Mouse (Mus musculus) CH12.LX (cell line): ENCODE data around the gene Ccdc158. TPM values are rescaled to one million over a fixed set of nuclear protein-coding genes. Genes with fewer than 3 reads are reported as not detected.
A peak's percentile ranks its signal among the peaks of the same experiment; 100 is the strongest.

Source experiments
- DNase-seq: peaks from one replicate; pipeline ENCODE4 v3.0.0-alpha.2; 2013; ENCODE audit errors: extremely low read depth
- H3K27ac ChIP-seq: 2 replicates; pipeline ENCODE4 v1.5.1; 2012; ENCODE audit warnings: low read depth, mild to moderate bottlenecking, control low read depth, moderate library complexity; ENCODE audit not compliant: insufficient read depth
- H3K27me3 ChIP-seq: replicated peaks from 2 replicates; pipeline ENCODE3; 2012; ENCODE audit warnings: inconsistent platforms
- H3K36me3 ChIP-seq, 2 experiments: replicated peaks in 1 of 2; 2 replicates each; pipeline versions ENCODE3 to v1.6.1; 2012; ENCODE audit warnings: inconsistent platforms in 1 of 2, low read length in 1 of 2, mild to moderate bottlenecking in 1 of 2, mixed read lengths in 1 of 2, moderate library complexity in 1 of 2; ENCODE audit not compliant: control insufficient read depth in 1 of 2, insufficient read depth in 1 of 2
- H3K4me1 ChIP-seq, 2 experiments: 2 replicates each; pipeline ENCODE4 v1.6.1; 2012; ENCODE audit warnings: inconsistent platforms in 1 of 2, moderate library complexity in 1 of 2; ENCODE audit not compliant: insufficient read depth in 2 of 2, control insufficient read depth in 1 of 2
- H3K4me2 ChIP-seq: 2 replicates; pipeline ENCODE4 v1.6.1; 2012; ENCODE audit warnings: low read depth, mild to moderate bottlenecking, control low read depth; ENCODE audit not compliant: poor library complexity, insufficient read depth, severe bottlenecking
- H3K4me3 ChIP-seq, 3 experiments: fragments of 150-350 bp in 1 of 3; sonication (generic) in 1 of 3; replicated peaks in 1 of 3; 2 replicates each; pipeline versions ENCODE3 to v1.5.1; 2011 to 2012; ENCODE audit warnings: low read depth in 2 of 3, low read length in 2 of 3, mild to moderate bottlenecking in 2 of 3, moderate library complexity in 2 of 3, control low read depth in 1 of 3, improper control_type of control experiment in 1 of 3, inconsistent platforms in 1 of 3, mixed read lengths in 1 of 3; ENCODE audit not compliant: poor library complexity in 1 of 3
- H3K79me2 ChIP-seq: replicated peaks from 2 replicates; pipeline ENCODE4 v1.6.1; 2012; ENCODE audit warnings: mild to moderate bottlenecking, moderate library complexity; ENCODE audit not compliant: control insufficient read depth, poor library complexity, insufficient read depth, severe bottlenecking; ENCODE audit errors: extremely low read depth
- H3K9ac ChIP-seq: 2 replicates; pipeline ENCODE4 v1.6.1; 2012; ENCODE audit warnings: low read depth, mild to moderate bottlenecking, control low read depth, moderate library complexity; ENCODE audit not compliant: insufficient read depth
- H3K9me3 ChIP-seq: replicated peaks from 2 replicates; pipeline ENCODE3; 2012; ENCODE audit warnings: low read length, inconsistent platforms, mixed read lengths
- BHLHE40 ChIP-seq: IDR thresholded peaks from 2 replicates; pipeline ENCODE4 v1.6.1; 2011; ENCODE audit warnings: mild to moderate bottlenecking, low read depth, low read length, improper control_type of control experiment
- CHD1 ChIP-seq: IDR thresholded peaks from 2 replicates; pipeline ENCODE4 v1.6.1; 2012; ENCODE audit warnings: low read depth, low read length, improper control_type of control experiment, inconsistent platforms
- CHD2 ChIP-seq: IDR thresholded peaks from 2 replicates; pipeline ENCODE4 v1.6.1; 2011; ENCODE audit warnings: low read length, improper control_type of control experiment
- CTCF ChIP-seq, 2 experiments: IDR thresholded peaks in 1 of 2; conservative IDR thresholded peaks in 1 of 2; 2 replicates each; pipeline ENCODE4 v1.5.1; 2011 to 2012; ENCODE audit warnings: low read depth in 2 of 2, low read length in 2 of 2, improper control_type of control experiment in 1 of 2, inconsistent platforms in 1 of 2, mild to moderate bottlenecking in 1 of 2, moderate library complexity in 1 of 2
- E2F4 ChIP-seq: IDR thresholded peaks from 2 replicates; pipeline ENCODE4 v1.6.1; 2011; ENCODE audit warnings: low read depth, low read length, improper control_type of control experiment; ENCODE audit not compliant: insufficient replicate concordance
- ELF1 ChIP-seq: IDR thresholded peaks from 2 replicates; pipeline ENCODE4 v1.6.1; 2014; ENCODE audit warnings: low read depth, mild to moderate bottlenecking, inconsistent platforms, low read length, improper control_type of control experiment
- EP300 ChIP-seq: IDR thresholded peaks from 2 replicates; pipeline ENCODE4 v1.6.1; 2011; ENCODE audit warnings: low read length, improper control_type of control experiment
- GABPA ChIP-seq: IDR thresholded peaks from 2 replicates; pipeline ENCODE4 v1.6.1; 2012; ENCODE audit warnings: low read depth, low read length, improper control_type of control experiment, inconsistent platforms; ENCODE audit not compliant: insufficient replicate concordance
- HCFC1 ChIP-seq: IDR thresholded peaks from 2 replicates; pipeline ENCODE4 v1.6.1; 2012; ENCODE audit warnings: low read depth, mild to moderate bottlenecking, inconsistent platforms, low read length, improper control_type of control experiment
- IRF4 ChIP-seq: IDR thresholded peaks from 2 replicates; pipeline ENCODE4 v1.6.1; 2014; ENCODE audit warnings: low read depth, mild to moderate bottlenecking, inconsistent platforms, low read length, improper control_type of control experiment
- JUND ChIP-seq: conservative IDR thresholded peaks from 2 replicates; pipeline ENCODE4 v1.6.1; 2011; ENCODE audit warnings: low read depth, low read length, improper control_type of control experiment
- KAT2A ChIP-seq: IDR thresholded peaks from 2 replicates; pipeline ENCODE4 v1.6.1; 2012; ENCODE audit warnings: low read length, improper control_type of control experiment, inconsistent platforms; ENCODE audit not compliant: insufficient replicate concordance
- MAFK ChIP-seq: IDR thresholded peaks from 2 replicates; pipeline ENCODE4 v1.6.1; 2011; ENCODE audit warnings: low read length, improper control_type of control experiment; ENCODE audit not compliant: insufficient replicate concordance
- MEF2A ChIP-seq: IDR thresholded peaks from 2 replicates; pipeline ENCODE4 v1.6.1; 2014; ENCODE audit warnings: low read depth, mild to moderate bottlenecking, inconsistent platforms, low read length, improper control_type of control experiment, borderline replicate concordance
- MXI1 ChIP-seq: IDR thresholded peaks from 2 replicates; pipeline ENCODE4 v1.6.1; 2011; ENCODE audit warnings: mild to moderate bottlenecking, low read depth, low read length, improper control_type of control experiment
- MYC ChIP-seq: IDR thresholded peaks from 2 replicates; pipeline ENCODE4 v1.6.1; 2011; ENCODE audit warnings: low read depth, mild to moderate bottlenecking, improper control_type of control experiment, low read length
- NELFE ChIP-seq: IDR thresholded peaks from 2 replicates; pipeline ENCODE4 v1.6.1; 2011; ENCODE audit warnings: low read depth, low read length, improper control_type of control experiment
- POLR2A ChIP-seq: IDR thresholded peaks from 2 replicates; pipeline ENCODE4 v1.6.1; 2011; ENCODE audit warnings: low read depth, mild to moderate bottlenecking, improper control_type of control experiment, low read length
- RAD21 ChIP-seq: IDR thresholded peaks from 2 replicates; pipeline ENCODE4 v1.6.1; 2011; ENCODE audit warnings: low read depth, mild to moderate bottlenecking, low read length, improper control_type of control experiment, moderate library complexity
- SIN3A ChIP-seq: IDR thresholded peaks from 2 replicates; pipeline ENCODE4 v1.6.1; 2012; ENCODE audit warnings: low read length, improper control_type of control experiment, inconsistent platforms
- SMC3 ChIP-seq: IDR thresholded peaks from 2 replicates; pipeline ENCODE4 v1.6.1; 2011; ENCODE audit warnings: low read depth, low read length, improper control_type of control experiment
- TBP ChIP-seq: conservative IDR thresholded peaks from 2 replicates; pipeline ENCODE4 v1.6.1; 2011; ENCODE audit warnings: low read depth, low read length, improper control_type of control experiment
- UBTF ChIP-seq: IDR thresholded peaks from 2 replicates; pipeline ENCODE4 v1.6.1; 2012; ENCODE audit warnings: low read depth, mild to moderate bottlenecking, inconsistent platforms, low read length, improper control_type of control experiment, moderate library complexity
- USF2 ChIP-seq: conservative IDR thresholded peaks from 2 replicates; pipeline ENCODE4 v1.6.1; 2011; ENCODE audit warnings: low read depth, low read length, improper control_type of control experiment
- ZKSCAN1 ChIP-seq: IDR thresholded peaks from 2 replicates; pipeline ENCODE4 v1.6.1; 2012; ENCODE audit warnings: low read depth, inconsistent platforms, low read length, improper control_type of control experiment, borderline replicate concordance
- ZMIZ1 ChIP-seq: IDR thresholded peaks from 2 replicates; pipeline ENCODE4 v1.6.1; 2012; ENCODE audit warnings: low read depth, mild to moderate bottlenecking, inconsistent platforms, low read length, improper control_type of control experiment
- ZNF384 ChIP-seq: IDR thresholded peaks from 2 replicates; pipeline ENCODE4 v1.6.1; 2012; ENCODE audit warnings: low read depth, low read length, improper control_type of control experiment, inconsistent platforms
- dilution Hi-C: fragments of 300-500 bp; cut with MboI; formaldehyde crosslinking; loops from 2 replicates; pipeline ENCODE4 v1.14.3; 2020; ENCODE audit warnings: low sequenced_read_pairs; ENCODE audit not compliant: extremely low pct_unique_long_range_greater_than_20kb, extremely low pct_ligation_motif_present
- in situ Hi-C: fragments of 300-500 bp; cut with MboI; formaldehyde crosslinking; loops from 3 replicates; pipeline ENCODE4 v1.14.3; 2019; ENCODE audit warnings: low sequenced_read_pairs, low pct_ligation_motif_present, low pct_unique_long_range_greater_than_20kb, mixed read lengths
- polyA plus RNA-seq: library from polyadenylated mRNA; unstranded; fragments of >175 nt; gene quantifications from 2 replicates; pipeline ENCODE4 v1.2.1, GENCODE M21; 2012; ENCODE audit warnings: low read depth; ENCODE audit not compliant: insufficient read length
- total RNA-seq, 2 experiments: library from RNA; depleted of rRNA; stranded (reverse); fragments of 300-350 nt in 1 of 2; fragments of >200 nt in 1 of 2; gene quantifications; 2 replicates each; pipeline ENCODE4 v1.2.3; 2012 to 2014

Gene Ccdc158
- total and polyA plus RNA-seq, 3 experiments: not detected

- TF ChIP-seq TBP (no peak), RAD21 (no peak), UBTF (no peak), CHD2 (no peak), BHLHE40 (peak; percentile 44), KAT2A (no peak), POLR2A (no peak)
- H3K79me2 ChIP-seq: no peaks in the 10 kb centered on the region
- no peaks in the 10 kb centered on the region for H3K36me3 ChIP-seq
- H3K9me3 ChIP-seq: no peaks in the 10 kb centered on the region
- peaks cover 0 to 10% of the 10 kb centered on the region in 2 experiments; a peak in 2 of 4 replicates for H3K4me1 ChIP-seq
- H3K9ac ChIP-seq: no peak overlapping the region
- peaks cover 19% of the 10 kb centered on the region for H3K27me3 ChIP-seq
- no peak overlapping the region for H3K27ac ChIP-seq
- no peak overlapping the region for H3K4me3 ChIP-seq
- no peak for DNase-seq
- dilution Hi-C loops (no loop called here), in situ Hi-C loops (no loop called here)
- H3K4me2 ChIP-seq: peak overlapping the region; percentile 2; the same call in 1 of the 2 replicates
These were observed 76.0 kb downstream of the Ccdc158 start for GRCm38 (mm10) chr5:92599030-92599429.

DNA sequence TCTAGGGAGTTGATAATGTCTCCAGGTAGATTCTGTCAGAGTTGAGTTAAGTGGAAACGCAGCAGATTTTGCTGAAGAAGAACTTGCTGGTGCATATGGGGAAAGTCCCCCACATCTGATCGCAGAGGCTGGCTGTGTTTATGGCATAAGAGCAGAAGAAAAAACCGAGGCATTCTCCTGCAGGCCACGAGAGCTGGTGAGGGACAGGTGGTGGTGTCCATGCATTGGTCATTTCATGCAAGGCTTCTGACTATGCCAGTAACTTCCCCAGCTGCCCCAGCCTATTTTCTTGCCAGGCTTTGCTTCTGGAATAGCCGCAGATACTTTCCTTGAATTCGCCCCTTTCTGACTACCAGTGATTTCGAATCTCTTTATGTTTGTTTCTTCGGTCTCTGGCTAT is 78.2 kb downstream of the Ccdc158 start:
- H3K79me2 ChIP-seq: no peaks in the 10 kb centered on the region
- no peak for TF ChIP-seq USF2
- TF ChIP-seq MYC: no peak
- no peak for TF ChIP-seq SMC3
- TF ChIP-seq ZKSCAN1: no peak
- no peak for TF ChIP-seq NELFE
- no peak for TF ChIP-seq POLR2A
- no peak for TF ChIP-seq EP300
- no peak for TF ChIP-seq ELF1

GRCm38 (mm10) chr5:92595026-92595425 is 80.0 kb downstream of the Ccdc158 start:
- no peak for DNase-seq
- Histone ChIP-seq H3K9me3 (no peaks in the 10 kb centered on the region), H3K4me2 (no peak overlapping the region), H3K4me1 (no peaks in the 10 kb centered on the region), H3K27ac (no peak overlapping the region), H3K79me2 (no peaks in the 10 kb centered on the region), H3K27me3 (peaks cover 7% of the 10 kb centered on the region), H3K4me3 (no peak overlapping the region)
- dilution Hi-C loops: no loop called here
- TF ChIP-seq GABPA (no peak), SIN3A (no peak), CHD2 (no peak), POLR2A (no peak), MXI1 (no peak), ZNF384 (no peak), JUND (no peak), SMC3 (no peak), TBP (no peak), IRF4 (no peak), E2F4 (no peak), KAT2A (no peak), RAD21 (no peak), ZMIZ1 (no peak), MAFK (no peak), CHD1 (no peak), CTCF (conservative IDR thresholded peaks at IDR 0.05 in 1 of 2, IDR thresholded peaks at IDR 0.05 in 1 of 2; ENCODE audit: low read depth in 2 of 2, low read length in 2 of 2) (no peak), HCFC1 (no peak), MEF2A (no peak)
- TF ChIP-seq, all 38 proteins: peak for 0
- no peak overlapping the region for H3K9ac ChIP-seq
- no peaks in the 10 kb centered on the region for H3K36me3 ChIP-seq
- in situ Hi-C loops: no loop called here

More for the DNA sequence above, 78.2 kb downstream of the Ccdc158 start:
- Histone ChIP-seq H3K4me1 (no peaks in the 10 kb centered on the region), H3K9ac (no peak overlapping the region), H3K4me3 (no peak overlapping the region), H3K27ac (no peak overlapping the region), H3K4me2 (no peak overlapping the region), H3K9me3 (no peaks in the 10 kb centered on the region), H3K36me3 (no peaks in the 10 kb centered on the region), H3K27me3 (peaks cover 17% of the 10 kb centered on the region)
- in situ Hi-C loops: no loop called here
- no peak for DNase-seq
- dilution Hi-C loops: no loop called here
